Mouse (Mus musculus): Measurements from ENCODE around the gene Zfp456.

GRCm38 (mm10) chr13:67416811-67417210 is 41.2 kb upstream of the Zfp456 start:
- TF ChIP-seq GATA1 (IDR thresholded peaks at IDR 0.05; ENCODE audit: low read length) = no peak
- TF ChIP-seq TAL1 (IDR thresholded peaks at IDR 0.05; ENCODE audit: low read length) = no peak

Data from erythroblast, embryonic 14.5 days (primary cell).